Mouse (Mus musculus): ENCODE results near the gene E130218I03Rik. TPM values are rescaled to one million over a fixed set of nuclear protein-coding genes. Genes with fewer than 3 reads are reported as not detected.

E130218I03Rik gene
- polyA plus RNA-seq, 1 experiment from 2014 or later: 0.68 TPM

GRCm38 (mm10) chr4:134238686-134239085 lies 4.8 kb upstream of the E130218I03Rik start:
- Histone ChIP-seq H3K36me3 (ENCODE audit: poor library complexity, severe bottlenecking) (peaks cover 5% of the 10 kb centered on the region; the same call in 1 of the 2 replicates), H3K27ac (no peak overlapping the region), H3K9me3 (replicated peaks) (no peaks in the 10 kb centered on the region), H3K4me2 (peak overlapping the region; percentile 25; the same call in 1 of the 2 replicates), H3K9ac (no peak overlapping the region), H3K4me3 (no peak overlapping the region), H3K27me3 (peaks cover 32% of the 10 kb centered on the region), H3K4me1 (peaks cover 5% of the 10 kb centered on the region; the same call in 1 of the 2 replicates)
- WGBS: 14% methylated on average over 10 of the region's 10 CpGs
- no peak for ATAC-seq

- no peaks in the 10 kb centered on the region for H3K9me3 ChIP-seq (replicated peaks)
- peak; percentile 79 for ATAC-seq
- H3K4me3 ChIP-seq: peak within 1 kb of the TSS; percentile 86
- H3K4me2 ChIP-seq: peak within 1 kb of the TSS; percentile 95
- no peak within 1 kb of the TSS; the same call in 1 of the 2 replicates for H3K27ac ChIP-seq
- WGBS: under 1% methylated on average over 60 of the region's 60 CpGs
- peaks cover 43% of the 10 kb centered on the region for H3K27me3 ChIP-seq
- peak within 1 kb of the TSS; percentile 87 for H3K9ac ChIP-seq
- peaks cover 31% of the 10 kb centered on the region for H3K4me1 ChIP-seq
- peaks cover 6% of the 10 kb centered on the region; the same call in 1 of the 2 replicates for H3K36me3 ChIP-seq (ENCODE audit: poor library complexity, severe bottlenecking)
Observed at GRCm38 (mm10) chr4:134245148-134245843, 1.8 kb downstream of the E130218I03Rik start, which contains the start of gene Zfp593. Gene Zfp593 (minus strand): TSS chr4:134245592.

- no peak for ATAC-seq
- Histone ChIP-seq H3K9ac (no peak overlapping the region), H3K4me1 (peaks cover 41% of the 10 kb centered on the region), H3K4me2 (peak overlapping the region; percentile 95), H3K27me3 (peaks cover 52% of the 10 kb centered on the region), H3K9me3 (replicated peaks) (no peaks in the 10 kb centered on the region), H3K4me3 (no peak overlapping the region), H3K36me3 (ENCODE audit: poor library complexity, severe bottlenecking) (peaks cover 6% of the 10 kb centered on the region; the same call in 1 of the 2 replicates), H3K27ac (no peak overlapping the region; the same call in 1 of the 2 replicates)
- WGBS: 36% methylated on average over 4 of the region's 4 CpGs
Observed at GRCm38 (mm10) chr4:134246256-134246655, 2.8 kb downstream of the E130218I03Rik start.

GRCm38 (mm10) chr4:134246719-134247258 lies 3.3 kb downstream of the E130218I03Rik start, which contains the start of gene Gm30191:
Gene Gm30191 (plus strand): TSS chr4:134246935.
- Histone ChIP-seq H3K9ac (0 out of 2 replicates have a peak within 1 kb of the TSS, but pooled peaks have one; percentile 45), H3K27ac (no peak within 1 kb of the TSS; the same call in 1 of the 2 replicates), H3K36me3 (ENCODE audit: poor library complexity, severe bottlenecking) (peaks cover 6% of the 10 kb centered on the region; the same call in 1 of the 2 replicates), H3K4me3 (peak within 1 kb of the TSS; percentile 86), H3K4me2 (peak within 1 kb of the TSS; percentile 95), H3K9me3 (replicated peaks) (no peaks in the 10 kb centered on the region), H3K4me1 (peaks cover 46% of the 10 kb centered on the region), H3K27me3 (peaks cover 58% of the 10 kb centered on the region)
- ATAC-seq: no peak
- 78% methylated on average over 7 of the region's 7 CpGs for WGBS

- Histone ChIP-seq H3K27ac (no peak overlapping the region), H3K4me3 (peak overlapping the region; percentile 47), H3K4me1 (peaks cover 62% of the 10 kb centered on the region), H3K36me3 (ENCODE audit: poor library complexity, severe bottlenecking) (no peaks in the 10 kb centered on the region), H3K9me3 (replicated peaks) (no peaks in the 10 kb centered on the region), H3K27me3 (peaks cover 86% of the 10 kb centered on the region), H3K4me2 (peak overlapping the region; percentile 76), H3K9ac (peak overlapping the region; percentile 58)
- WGBS: 1% methylated on average over 30 of the region's 30 CpGs
- ATAC-seq: peak; percentile 54
Observed at GRCm38 (mm10) chr4:134249651-134250050, 6.2 kb downstream of the E130218I03Rik start.

GRCm38 (mm10) chr4:134250116-134250929 lies 6.9 kb downstream of the E130218I03Rik start:
- H3K4me2 ChIP-seq: peak overlapping the region; percentile 76
- ATAC-seq: no peak
- H3K9ac ChIP-seq: peak overlapping the region; percentile 58
- H3K36me3 ChIP-seq (ENCODE audit: poor library complexity, severe bottlenecking): no peaks in the 10 kb centered on the region
- 3% methylated on average over 27 of the region's 27 CpGs for WGBS
- no peaks in the 10 kb centered on the region for H3K9me3 ChIP-seq (replicated peaks)
- peak overlapping the region; percentile 47 for H3K4me3 ChIP-seq
- peaks cover 58% of the 10 kb centered on the region for H3K4me1 ChIP-seq
- peaks cover 93% of the 10 kb centered on the region for H3K27me3 ChIP-seq
- no peak overlapping the region for H3K27ac ChIP-seq

- Histone ChIP-seq H3K27ac (no peak overlapping the region), H3K27me3 (peaks cover 99% of the 10 kb centered on the region), H3K4me3 (peak overlapping the region; percentile 47), H3K4me2 (peak overlapping the region; percentile 76), H3K9me3 (replicated peaks) (no peaks in the 10 kb centered on the region), H3K36me3 (ENCODE audit: poor library complexity, severe bottlenecking) (no peaks in the 10 kb centered on the region), H3K4me1 (peaks cover 55% of the 10 kb centered on the region), H3K9ac (peak overlapping the region; percentile 60; the same call in 1 of the 2 replicates)
- WGBS: 7% methylated on average over 10 of the region's 10 CpGs
- ATAC-seq: no peak
Observed at GRCm38 (mm10) chr4:134250930-134251240, 7.4 kb downstream of the E130218I03Rik start.

- Histone ChIP-seq H3K36me3 (ENCODE audit: poor library complexity, severe bottlenecking) (no peaks in the 10 kb centered on the region), H3K9me3 (replicated peaks) (no peaks in the 10 kb centered on the region), H3K4me3 (peak overlapping the region; percentile 47), H3K27me3 (peaks cover 100% of the 10 kb centered on the region), H3K9ac (peak overlapping the region; percentile 60), H3K4me1 (peaks cover 55% of the 10 kb centered on the region), H3K27ac (no peak overlapping the region), H3K4me2 (peak overlapping the region; percentile 76)
- ATAC-seq: peak; percentile 41
- under 1% methylated on average over 81 of the region's 91 CpGs for WGBS
Observed at GRCm38 (mm10) chr4:134251241-134252130, 8.0 kb downstream of the E130218I03Rik start.

- no peaks in the 10 kb centered on the region for H3K9me3 ChIP-seq (replicated peaks)
- H3K4me3 ChIP-seq: peak overlapping the region; percentile 47
- WGBS: 5% methylated on average over 22 of the region's 22 CpGs
- H3K27ac ChIP-seq: no peak overlapping the region
- H3K27me3 ChIP-seq: peaks cover 95% of the 10 kb centered on the region
- H3K9ac ChIP-seq: peak overlapping the region; percentile 60
- peaks cover 60% of the 10 kb centered on the region for H3K4me1 ChIP-seq
- no peaks in the 10 kb centered on the region for H3K36me3 ChIP-seq (ENCODE audit: poor library complexity, severe bottlenecking)
- no peak for ATAC-seq
- H3K4me2 ChIP-seq: peak overlapping the region; percentile 76
Observed at GRCm38 (mm10) chr4:134252131-134252910, 8.9 kb downstream of the E130218I03Rik start.

GRCm38 (mm10) chr4:134252911-134253721 lies 9.7 kb downstream of the E130218I03Rik start:
- H3K9ac ChIP-seq: 0 out of 2 replicates have a peak overlapping the region, but pooled peaks have one; percentile 31
- no peaks in the 10 kb centered on the region for H3K9me3 ChIP-seq (replicated peaks)
- no peak for ATAC-seq
- peak overlapping the region; percentile 15 for H3K4me3 ChIP-seq
- peaks cover 87% of the 10 kb centered on the region for H3K27me3 ChIP-seq
- H3K27ac ChIP-seq: no peak overlapping the region
- H3K36me3 ChIP-seq (ENCODE audit: poor library complexity, severe bottlenecking): no peaks in the 10 kb centered on the region
- H3K4me1 ChIP-seq: peaks cover 64% of the 10 kb centered on the region
- H3K4me2 ChIP-seq: peak overlapping the region; percentile 26; the same call in 1 of the 2 replicates
- WGBS: 13% methylated on average over 15 of the region's 15 CpGs

Data from forebrain, embryonic 13.5 days (tissue).